In genomic region chr10:83729492-83729891, GRCm38 (mm10) we compare ENCODE assay signal across 9 mouse cellular contexts. TPM values are rescaled to one million over a fixed set of nuclear protein-coding genes. Genes with fewer than 3 reads are reported as not detected.
DNase-seq lines count a peak whose midpoint lies in the region; ATAC-seq lines count a peak whose summit lies in the region.
"Had no signal": no experiment of that assay in that cellular context is flagged by ENCODE, and none has a peak within 500 bp of the region (broad histone marks: within the 10 kb centered on the region; RNA-seq: fewer than 3 reads in every experiment).

No protein-coding gene starts in this region.

- no peaks in the 10 kb centered on the region for H3K36me3 ChIP-seq in forebrain, embryonic 16.5 days (ENCODE audit: control insufficient read depth, insufficient read depth)
- no peaks in the 10 kb centered on the region for H3K36me3 ChIP-seq in hindbrain, embryonic 11.5 days (ENCODE audit: control insufficient read depth, insufficient read depth, low read length)
- H3K36me3 ChIP-seq: limb, embryonic 15.5 days had no signal

- H3K9me3 ChIP-seq in forebrain, embryonic 16.5 days (ENCODE audit: control insufficient read depth, low read length): no peaks in the 10 kb centered on the region
- no peaks in the 10 kb centered on the region for H3K9me3 ChIP-seq in hindbrain, embryonic 11.5 days (ENCODE audit: control insufficient read depth, low read length)
- H3K9me3 ChIP-seq: limb, embryonic 15.5 days had no signal

- no peak overlapping the region for H3K4me2 ChIP-seq in forebrain, embryonic 16.5 days (ENCODE audit: low read length)
- H3K4me2 ChIP-seq in hindbrain, embryonic 11.5 days (replicated peaks; ENCODE audit: low read depth, low read length): no peak overlapping the region
- H3K4me2 ChIP-seq: limb, embryonic 15.5 days had no signal

- ATAC-seq in forebrain, embryonic 16.5 days: peak; percentile 80
- ATAC-seq in hindbrain, embryonic 11.5 days (ENCODE audit: low FRiP score): no peak

- H3K4me3 ChIP-seq in forebrain, embryonic 16.5 days (replicated peaks; ENCODE audit: low read length): no peak overlapping the region
- H3K4me3 ChIP-seq in hindbrain, embryonic 11.5 days (ENCODE audit: low read depth, low read length): no peak overlapping the region
- H3K4me3 ChIP-seq: limb, embryonic 15.5 days had no signal

- H3K4me1 ChIP-seq in forebrain, embryonic 16.5 days (replicated peaks; ENCODE audit: control insufficient read depth, insufficient read depth, low read length): 0 out of 2 replicates have a peak, but pooled peaks cover 2% of the 10 kb centered on the region
- H3K4me1 ChIP-seq in hindbrain, embryonic 11.5 days (replicated peaks; ENCODE audit: control insufficient read depth, insufficient read depth, low read length): no peaks in the 10 kb centered on the region

- H3K27me3 ChIP-seq in forebrain, embryonic 16.5 days (replicated peaks; ENCODE audit: control insufficient read depth, insufficient read depth, low read length): no peaks in the 10 kb centered on the region
- H3K27me3 ChIP-seq in hindbrain, embryonic 11.5 days (ENCODE audit: control insufficient read depth, insufficient read depth, low read length): no peaks in the 10 kb centered on the region
- H3K27me3 ChIP-seq: limb, embryonic 15.5 days had no signal

- 35% methylated on average over 7 of the region's 7 CpGs for WGBS in forebrain, embryonic 16.5 days
- 34% methylated on average over 7 of the region's 7 CpGs for WGBS in hindbrain, embryonic 11.5 days

- peak; percentile 84 for DNase-seq in MN1 (ENCODE audit: low spot score)
- DNase-seq in cerebellum, adult 11 months: peak; percentile 84
- DNase-seq in hindbrain, embryonic 11.5 days (ENCODE audit: low spot score): peak; percentile 89
- DNase-seq in layer of hippocampus, adult 9-10 months (ENCODE audit: low spot score): peak; percentile 90
- DNase-seq in lung, postnatal 36 days: peak; percentile 93
- DNase-seq in retina, postnatal 1 day: peak; percentile 79
- DNase-seq in thymus, postnatal 4 days: peak; percentile 96

- H3K27ac ChIP-seq in forebrain, embryonic 16.5 days (ENCODE audit: low read length): no peak overlapping the region
- no peak overlapping the region for H3K27ac ChIP-seq in hindbrain, embryonic 11.5 days (ENCODE audit: low read depth, low read length)
- H3K27ac ChIP-seq: limb, embryonic 15.5 days had no signal

- no peak overlapping the region for H3K9ac ChIP-seq in forebrain, embryonic 16.5 days (replicated peaks; ENCODE audit: low read depth, low read length)
- no peak overlapping the region for H3K9ac ChIP-seq in hindbrain, embryonic 11.5 days (ENCODE audit: low read depth, low read length)
- H3K9ac ChIP-seq: limb, embryonic 15.5 days had no signal

RNA-seq across cellular contexts. Expression of gene 1500009L16Rik, which starts 6.8 kb away (rescaled TPM):
- polyA plus RNA-seq in forebrain, embryonic 16.5 days (2015; fragmentation: Nextera tagmentation; extraction: Ambion mirVana): 51.0 and 59.2 TPM in 2 replicates
- polyA plus RNA-seq in hindbrain, embryonic 11.5 days (2014; fragmentation: Nextera tagmentation; extraction: Ambion mirVana): 39.3 and 50.8 TPM in 2 replicates
